Mouse (Mus musculus): ENCODE data around the gene Gm17359. TPM values are rescaled to one million over a fixed set of nuclear protein-coding genes. Genes with fewer than 3 reads are reported as not detected.

The Gm17359 gene
- polyA plus RNA-seq (2015; fragmentation: Nextera tagmentation; extraction: Ambion mirVana) = not detected in 2 replicates

GRCm38 (mm10) chr3:79336044-79336766 is at the start of gene Gm17359:
TSS of gene Gm17359 (plus strand) at chr3:79336661.

Other genes starting within 250 kb of the Gm17359 start
- 3.1 and 4.6 TPM in 2 replicates for gene Rapgef2, start 50.1 kb upstream of the Gm17359 start, polyA plus RNA-seq (2015; fragmentation: Nextera tagmentation; extraction: Ambion mirVana)
- gene Fnip2, start 231.1 kb downstream of the Gm17359 start, polyA plus RNA-seq (2015; fragmentation: Nextera tagmentation; extraction: Ambion mirVana) = 6.5 and 6.9 TPM in 2 replicates

Data from spleen, postnatal 0 days (tissue).